Mouse (Mus musculus): ENCODE measurements around the gene Kctd10. TPM values are rescaled to one million over a fixed set of nuclear protein-coding genes. Genes with fewer than 3 reads are reported as not detected.

The Kctd10 gene
- polyA plus RNA-seq, 1 experiment from 2014 or later, result 111 TPM

DNA sequence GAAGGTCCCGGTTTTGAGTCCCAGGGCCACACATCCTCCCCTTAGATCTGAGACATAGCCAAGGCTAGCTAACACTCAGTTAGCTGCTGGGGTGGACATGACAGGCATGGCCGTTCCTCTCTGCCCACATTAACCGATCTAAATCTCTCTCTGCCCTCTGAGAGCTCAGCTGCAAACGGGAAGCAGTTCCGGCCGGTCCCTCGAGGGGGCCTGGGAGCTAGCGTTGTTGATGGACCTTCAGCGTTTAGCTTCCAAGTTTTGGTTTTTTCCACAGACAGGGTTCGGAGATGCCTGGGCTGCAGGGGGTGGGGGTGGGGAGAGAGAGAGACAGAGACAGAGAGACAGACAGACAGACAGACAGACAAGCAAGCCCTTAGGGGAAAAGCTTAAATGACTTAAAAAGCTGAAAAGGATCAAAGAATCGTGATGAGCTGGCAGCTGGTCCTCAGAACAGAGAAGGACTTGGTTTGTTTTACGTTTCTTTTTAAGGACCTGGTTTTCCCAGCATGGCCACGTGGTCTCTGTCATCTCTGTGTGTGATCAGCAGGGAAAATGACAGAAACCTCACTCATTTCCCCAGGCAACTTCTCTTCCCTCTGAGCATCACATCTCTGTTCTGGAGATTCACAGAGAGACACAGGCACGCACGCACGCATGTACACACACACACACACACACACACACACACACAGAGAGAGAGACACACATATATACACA is 56.4 kb downstream of the Kctd10 start:
- H3K9ac ChIP-seq (replicated peaks), result no peak overlapping the region
- H3K4me2 ChIP-seq (replicated peaks), result peak overlapping the region; percentile 21; the same call in 1 of the 2 replicates

DNA sequence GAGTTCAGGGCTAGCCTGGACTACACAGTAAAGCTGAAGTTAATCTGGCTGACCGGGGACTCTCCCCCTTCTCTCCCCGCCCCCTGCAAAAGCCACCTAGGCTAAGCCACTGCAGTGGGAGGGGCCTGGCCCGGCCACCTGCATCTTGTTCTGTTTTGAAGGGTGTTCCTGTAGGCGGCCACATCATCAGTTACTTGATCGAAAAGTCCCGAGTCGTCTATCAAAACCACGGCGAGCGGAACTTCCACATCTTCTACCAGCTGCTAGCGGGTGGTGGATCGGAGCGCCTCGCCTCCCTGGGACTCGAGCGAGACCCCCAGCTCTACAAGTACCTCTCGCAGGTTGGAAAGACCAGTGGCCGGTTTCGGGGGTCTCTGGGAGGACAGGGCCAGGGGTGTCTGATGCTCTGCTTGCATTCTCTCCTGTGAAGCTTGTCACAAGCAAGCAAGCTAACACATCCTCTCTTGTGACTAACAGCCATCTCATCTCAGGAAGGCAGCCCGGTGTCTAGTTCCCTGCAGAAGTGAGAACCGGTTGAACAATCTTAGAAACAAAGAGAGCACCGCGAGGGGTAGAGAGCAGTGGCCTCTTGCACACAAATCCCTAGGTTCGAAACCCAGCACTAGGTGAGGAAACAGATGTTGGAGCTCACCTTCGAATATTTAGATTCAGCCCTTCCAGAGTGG is 57.1 kb downstream of the Kctd10 start:
- Histone ChIP-seq H3K4me1 (peaks cover 7% of the 10 kb centered on the region; the same call in 1 of the 2 replicates), H3K27me3 (peaks cover 21% of the 10 kb centered on the region), H3K36me3 (no peaks in the 10 kb centered on the region), H3K9me3 (no peaks in the 10 kb centered on the region), H3K9ac (replicated peaks) (no peak overlapping the region), H3K27ac (replicated peaks) (no peak overlapping the region), H3K4me2 (replicated peaks) (0 out of 2 replicates have a peak overlapping the region, but pooled peaks have one; percentile 21), H3K4me3 (no peak overlapping the region)
- ATAC-seq (ENCODE audit: low FRiP score, low read depth), result no peak
- WGBS, result 57% methylated on average over 25 of the region's 25 CpGs

More for the DNA sequence above, 56.4 kb downstream of the Kctd10 start:
- no peak for ATAC-seq (ENCODE audit: low FRiP score, low read depth)
- peaks cover 20% of the 10 kb centered on the region; the same call in 1 of the 2 replicates for H3K27me3 ChIP-seq
- 21% methylated on average over 16 of the region's 16 CpGs for WGBS
- H3K4me1 ChIP-seq, result peaks cover 7% of the 10 kb centered on the region; the same call in 1 of the 2 replicates
- H3K27ac ChIP-seq (replicated peaks), result no peak overlapping the region
- no peak overlapping the region for H3K4me3 ChIP-seq
- H3K36me3 ChIP-seq, result no peaks in the 10 kb centered on the region
- H3K9me3 ChIP-seq, result no peaks in the 10 kb centered on the region

Small RNAs within 50 kb of the gene (microRNA-seq; reads per million reads assigned to microRNA genes)
- gene Mir7027, result not detected

Other genes starting within 250 kb of the Kctd10 start
- gene Acacb, start 234.0 kb downstream of the Kctd10 start, polyA plus RNA-seq (2016; fragmentation: Nextera tagmentation; extraction: Ambion mirVana), result 2.5 and 3.1 TPM in 2 replicates
- 11.0 and 12.4 TPM in 2 replicates for gene Foxn4, start 106.7 kb downstream of the Kctd10 start, polyA plus RNA-seq (2016; fragmentation: Nextera tagmentation; extraction: Ambion mirVana)
- gene Myo1h, start 91.3 kb downstream of the Kctd10 start, polyA plus RNA-seq (2016; fragmentation: Nextera tagmentation; extraction: Ambion mirVana), result 0.40 and 0.68 TPM in 2 replicates
- 57.4 and 59.4 TPM in 2 replicates for gene Ube3b, start 99 bp upstream of the Kctd10 start, polyA plus RNA-seq (2016; fragmentation: Nextera tagmentation; extraction: Ambion mirVana)
- 26.2 and 27.0 TPM in 2 replicates for gene Mmab, start 63.6 kb upstream of the Kctd10 start, polyA plus RNA-seq (2016; fragmentation: Nextera tagmentation; extraction: Ambion mirVana)
- gene Mvk, start 63.8 kb upstream of the Kctd10 start, polyA plus RNA-seq (2016; fragmentation: Nextera tagmentation; extraction: Ambion mirVana), result 51.0 and 58.9 TPM in 2 replicates
- 9.4 and 10.2 TPM in 2 replicates for gene Fam222a, start 187.5 kb upstream of the Kctd10 start, polyA plus RNA-seq (2016; fragmentation: Nextera tagmentation; extraction: Ambion mirVana)

Measured in midbrain, embryonic 12.5 days (tissue).